Comparison of ENCODE assay signal across 7 mouse cellular contexts in genomic region chr19:6339890-6340504, GRCm38 (mm10). TPM values are rescaled to one million over a fixed set of nuclear protein-coding genes. Genes with fewer than 3 reads are reported as not detected.
DNase-seq lines count a peak whose midpoint lies in the region; ATAC-seq and TF ChIP-seq lines count a peak whose summit lies in the region.

No protein-coding gene starts in this region.

- ATAC-seq in hindbrain, embryonic 12.5 days (ENCODE audit: low FRiP score): no peak

- no peak for TF ChIP-seq POLR2A in ES-Bruce4 (IDR thresholded peaks at IDR 0.05; ENCODE audit: insufficient read depth, low read length)
- TF ChIP-seq POLR2A in bone marrow, adult 2 months (IDR thresholded peaks at IDR 0.05; ENCODE audit: borderline replicate concordance, control insufficient read depth, low read depth, low read length): peak; percentile 50; the same call in 1 of the 2 replicates

- H3K36me3 ChIP-seq in ES-Bruce4 (ENCODE audit: control insufficient read depth, insufficient read depth, low read length, poor library complexity, severe bottlenecking): 0 out of 2 replicates have a peak, but pooled peaks cover 13% of the 10 kb centered on the region
- peaks cover 57% of the 10 kb centered on the region for H3K36me3 ChIP-seq in hindbrain, embryonic 12.5 days

- H3K27ac ChIP-seq in ES-Bruce4 (ENCODE audit: insufficient read depth, low read length): 0 out of 2 replicates have a peak overlapping the region, but pooled peaks have one; percentile 9
- H3K27ac ChIP-seq in bone marrow, adult 2 months (ENCODE audit: control insufficient read depth, insufficient read depth, low read depth, low read length, poor library complexity): peak overlapping the region; percentile 89
- H3K27ac ChIP-seq in hindbrain, embryonic 12.5 days: no peak overlapping the region

- TF ChIP-seq CTCF in ES-Bruce4 (IDR thresholded peaks at IDR 0.05; ENCODE audit: low read depth, low read length): peak; percentile 73
- TF ChIP-seq CTCF in bone marrow, adult 2 months (IDR thresholded peaks at IDR 0.05; ENCODE audit: control insufficient read depth, insufficient read depth, low read length): peak; percentile 74

- TF ChIP-seq EP300 in ES-Bruce4 (IDR thresholded peaks at IDR 0.05; ENCODE audit: insufficient read depth, low read depth, low read length): no peak

- no peak overlapping the region for H3K4me2 ChIP-seq in hindbrain, embryonic 12.5 days (replicated peaks)

- no peaks in the 10 kb centered on the region for H3K27me3 ChIP-seq in ES-Bruce4 (ENCODE audit: control insufficient read depth, insufficient read depth, low read length, poor library complexity, severe bottlenecking)
- no peaks in the 10 kb centered on the region for H3K27me3 ChIP-seq in hindbrain, embryonic 12.5 days

- H3K4me3 ChIP-seq in ES-Bruce4 (ENCODE audit: low read depth, low read length): no peak overlapping the region
- H3K4me3 ChIP-seq in bone marrow, adult 2 months (replicated peaks; ENCODE audit: control insufficient read depth, low read depth, low read length): peak overlapping the region; percentile 58
- peak overlapping the region; percentile 55; the same call in 1 of the 2 replicates for H3K4me3 ChIP-seq in hindbrain, embryonic 12.5 days

- no peaks in the 10 kb centered on the region for H3K9me3 ChIP-seq in ES-Bruce4 (replicated peaks; ENCODE audit: control insufficient read depth, insufficient read depth, low read length, poor library complexity, severe bottlenecking)
- H3K9me3 ChIP-seq in hindbrain, embryonic 12.5 days (replicated peaks): no peaks in the 10 kb centered on the region

- DNase-seq in liver: peak; percentile 59
- DNase-seq in monocyte, adult 2 months (ENCODE audit: low read depth in 1 of 2, low spot score in 2 of 2): peak; percentile 58 to 66
- DNase-seq in urinary bladder, postnatal 14 days (ENCODE audit: low spot score): no peak
- DNase-seq in right cerebral cortex, postnatal 4 days: no peak

- no peak overlapping the region for H3K9ac ChIP-seq in ES-Bruce4 (ENCODE audit: low read depth, poor library complexity, severe bottlenecking)
- H3K9ac ChIP-seq in hindbrain, embryonic 12.5 days: no peak overlapping the region

- H3K4me1 ChIP-seq in ES-Bruce4 (ENCODE audit: control insufficient read depth, insufficient read depth, low read length): peaks cover 5% of the 10 kb centered on the region
- H3K4me1 ChIP-seq in bone marrow, adult 2 months (ENCODE audit: control insufficient read depth, insufficient read depth, low read length): peaks cover 7% of the 10 kb centered on the region
- peaks cover 37% of the 10 kb centered on the region for H3K4me1 ChIP-seq in hindbrain, embryonic 12.5 days

- 15% methylated on average over 15 of the region's 15 CpGs for WGBS in bone marrow, adult 2 months
- WGBS in hindbrain, embryonic 12.5 days: 68% methylated on average over 15 of the region's 15 CpGs

RNA-seq across cellular contexts. Expression of gene Map4k2, which starts 0.9 kb away (rescaled TPM):
- 10.7 and 16.9 TPM in 2 replicates for polyA plus RNA-seq in ES-Bruce4 (2011; ENCODE audit: insufficient read depth, insufficient read length, low read depth, missing spikeins)
- 128 and 324 TPM in 2 replicates for polyA plus RNA-seq in bone marrow, adult 2 months (2011; ENCODE audit: insufficient read depth, insufficient read length, low replicate concordance, missing spikeins)
- polyA plus RNA-seq in hindbrain, embryonic 12.5 days (2016; fragmentation: Nextera tagmentation; extraction: Ambion mirVana): 15.0 and 16.0 TPM in 2 replicates

RNA-seq across cellular contexts. Expression of gene Men1, which starts 5.2 kb away (rescaled TPM):
- polyA plus RNA-seq in ES-Bruce4 (2011; ENCODE audit: insufficient read depth, insufficient read length, low read depth, missing spikeins): 34.8 and 40.5 TPM in 2 replicates
- 17.7 and 33.1 TPM in 2 replicates for polyA plus RNA-seq in bone marrow, adult 2 months (2011; ENCODE audit: insufficient read depth, insufficient read length, low replicate concordance, missing spikeins)
- 91.5 and 95.8 TPM in 2 replicates for polyA plus RNA-seq in hindbrain, embryonic 12.5 days (2016; fragmentation: Nextera tagmentation; extraction: Ambion mirVana)

RNA-seq across cellular contexts. Expression of gene Sf1, which starts 23.5 kb away (rescaled TPM):
- polyA plus RNA-seq in ES-Bruce4 (2011; ENCODE audit: insufficient read depth, insufficient read length, low read depth, missing spikeins): 333 and 355 TPM in 2 replicates
- 120 and 184 TPM in 2 replicates for polyA plus RNA-seq in bone marrow, adult 2 months (2011; ENCODE audit: insufficient read depth, insufficient read length, low replicate concordance, missing spikeins)
- polyA plus RNA-seq in hindbrain, embryonic 12.5 days (2016; fragmentation: Nextera tagmentation; extraction: Ambion mirVana): 168 and 176 TPM in 2 replicates

RNA-seq across cellular contexts. Expression of gene Cdc42bpg, which starts 33.7 kb away (rescaled TPM):
- 57.7 and 60.5 TPM in 2 replicates for polyA plus RNA-seq in ES-Bruce4 (2011; ENCODE audit: insufficient read depth, insufficient read length, low read depth, missing spikeins)
- polyA plus RNA-seq in bone marrow, adult 2 months (2011; ENCODE audit: insufficient read depth, insufficient read length, low replicate concordance, missing spikeins): 7.2 and 13.6 TPM in 2 replicates
- 0.48 and 0.61 TPM in 2 replicates for polyA plus RNA-seq in hindbrain, embryonic 12.5 days (2016; fragmentation: Nextera tagmentation; extraction: Ambion mirVana)

RNA-seq across cellular contexts. Expression of gene Pygm, which starts 44.2 kb away (rescaled TPM):
- 4.1 and 4.6 TPM in 2 replicates for polyA plus RNA-seq in ES-Bruce4 (2011; ENCODE audit: insufficient read depth, insufficient read length, low read depth, missing spikeins)
- 3.7 and 4.3 TPM in 2 replicates for polyA plus RNA-seq in bone marrow, adult 2 months (2011; ENCODE audit: insufficient read depth, insufficient read length, low replicate concordance, missing spikeins)
- 1.8 and 3.9 TPM in 2 replicates for polyA plus RNA-seq in hindbrain, embryonic 12.5 days (2016; fragmentation: Nextera tagmentation; extraction: Ambion mirVana)

Comparison
In these comparisons a context has a peak if more than half of its experiments do, and no peak if none do; other contexts are left out.
1. DNase-seq: peak in liver (single experiment) and monocyte, adult 2 months (2 of 2); none in urinary bladder, postnatal 14 days (single experiment) and right cerebral cortex, postnatal 4 days (single experiment).